15 mouse cellular contexts compared by ENCODE assay signal in the genomic region with DNA sequence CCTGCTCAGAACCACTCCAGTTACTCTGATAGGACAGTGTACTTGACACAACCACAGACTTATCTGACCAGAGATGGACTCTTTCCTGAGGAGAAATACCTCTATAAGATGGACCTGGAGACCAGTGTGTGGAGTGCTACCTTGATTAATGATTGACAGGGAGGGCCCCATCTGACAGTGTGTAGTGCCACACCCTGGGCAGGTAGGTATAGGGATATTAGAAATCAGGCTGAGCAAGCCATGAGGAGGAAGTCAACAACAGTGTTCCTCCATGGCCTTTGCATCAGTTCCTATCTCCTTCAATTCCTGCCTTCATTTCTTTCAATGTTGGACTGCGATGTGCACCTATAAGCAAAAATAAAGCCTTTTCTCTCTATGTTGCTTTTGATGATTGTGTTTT.
"Had no signal": no experiment of that assay in that cellular context is flagged by ENCODE, and none has a peak within 500 bp of the region (broad histone marks: within the 10 kb centered on the region; RNA-seq: fewer than 3 reads in every experiment).

No protein-coding gene starts in this region.

- H3K4me1 ChIP-seq: stomach, embryonic 15.5 days had no signal

- H3K27ac ChIP-seq: neural tube, embryonic 15.5 days; stomach, embryonic 15.5 days; stomach, postnatal 0 days had no signal

- DNase-seq: retina, postnatal 1 day; right cerebral cortex, adult 18-20 months; right cerebral cortex, postnatal 14 days; right cerebral cortex, postnatal 25 days; right cerebral cortex, postnatal 4 days; spleen, adult 18-20 months; thymus, adult 18-20 months; thymus, adult 2 months; thymus, postnatal 14 days; thymus, postnatal 25 days; thymus, postnatal 36 days; thymus, postnatal 4 days had no signal

- H3K27me3 ChIP-seq: neural tube, embryonic 15.5 days; stomach, embryonic 15.5 days had no signal

- H3K4me3 ChIP-seq: neural tube, embryonic 15.5 days; stomach, embryonic 15.5 days had no signal

- H3K9ac ChIP-seq: neural tube, embryonic 15.5 days; stomach, embryonic 15.5 days had no signal

- H3K9me3 ChIP-seq: neural tube, embryonic 15.5 days; stomach, embryonic 15.5 days had no signal

- H3K36me3 ChIP-seq: neural tube, embryonic 15.5 days; stomach, embryonic 15.5 days had no signal

- H3K4me2 ChIP-seq: neural tube, embryonic 15.5 days; stomach, embryonic 15.5 days had no signal
